Mouse (Mus musculus) heart, embryonic 14.5 days (tissue): ENCODE results near the gene Mdm2. TPM values are rescaled to one million over a fixed set of nuclear protein-coding genes. Genes with fewer than 3 reads are reported as not detected.
"Not testable (repeated sequence)": the region's sequence is repeated elsewhere in the genome, so short reads cannot be mapped to it uniquely, and the experiment has no call there.

Source experiments
- ATAC-seq: fragments of 200-750 bp; cut with Nextera tagmentation; 2 replicates; pipeline ENCODE4 v1.8.0; 2017; ENCODE audit warnings: low read depth, moderate TSS enrichment; ENCODE audit not compliant: insufficient number of reproducible peaks, insufficient read depth, low FRiP score
- H3K27ac ChIP-seq, 2 experiments: fragments of 200-500 bp in 1 of 2; fragments of 300-500 bp in 1 of 2; sonication (generic) in 1 of 2; replicated peaks in 1 of 2; 2 replicates each; pipeline ENCODE4 v1.5.1; 2012 to 2014; ENCODE audit warnings: low read depth in 2 of 2, low read length in 2 of 2, control low read depth in 1 of 2, mild to moderate bottlenecking in 1 of 2, mixed read lengths in 1 of 2; ENCODE audit not compliant: control insufficient read depth in 1 of 2, insufficient read depth in 1 of 2
- H3K27me3 ChIP-seq: fragments of 300-500 bp; sonication (generic); 2 replicates; pipeline ENCODE4 v1.6.1; 2014; ENCODE audit warnings: mild to moderate bottlenecking, low read length, control low read depth; ENCODE audit not compliant: control insufficient read depth, insufficient read depth
- H3K36me3 ChIP-seq: fragments of 300-500 bp; sonication (generic); 2 replicates; pipeline ENCODE4 v1.6.1; 2014; ENCODE audit warnings: mild to moderate bottlenecking, control low read depth, low read length, mixed read lengths; ENCODE audit not compliant: control insufficient read depth, insufficient read depth
- H3K4me1 ChIP-seq, 2 experiments: fragments of 200-500 bp in 1 of 2; fragments of 300-500 bp in 1 of 2; sonication (generic) in 1 of 2; 2 replicates each; pipeline ENCODE4 v1.6.1; 2012 to 2014; ENCODE audit warnings: low read length in 2 of 2, control low read depth in 1 of 2, mixed read lengths in 1 of 2; ENCODE audit not compliant: control insufficient read depth in 2 of 2, insufficient read depth in 2 of 2
- H3K4me2 ChIP-seq: fragments of 300-500 bp; sonication (generic); 2 replicates; pipeline ENCODE4 v1.6.1; 2014; ENCODE audit warnings: mild to moderate bottlenecking, low read length
- H3K4me3 ChIP-seq, 2 experiments: fragments of 200-500 bp in 1 of 2; fragments of 300-500 bp in 1 of 2; sonication (generic) in 1 of 2; 2 replicates each; pipeline ENCODE4 v1.5.1; 2012 to 2014; ENCODE audit warnings: low read length in 2 of 2, mild to moderate bottlenecking in 2 of 2, control low read depth in 1 of 2, low read depth in 1 of 2, moderate library complexity in 1 of 2; ENCODE audit not compliant: control insufficient read depth in 1 of 2, insufficient read depth in 1 of 2
- H3K9ac ChIP-seq: fragments of 300-500 bp; sonication (generic); 2 replicates; pipeline ENCODE4 v1.6.1; 2014; ENCODE audit warnings: mild to moderate bottlenecking, low read length
- H3K9me3 ChIP-seq: fragments of 300-500 bp; sonication (generic); 2 replicates; pipeline ENCODE4 v1.6.1; 2016; ENCODE audit warnings: low read length, control low read depth; ENCODE audit not compliant: control insufficient read depth
- whole genome bisulfite sequencing: fragments of 180-500 bp; shearing (Covaris S2); extraction: QIAGEN DNeasy Blood & Tissue Kit; methylation state at CpG from one replicate; pipeline ENCODE4 v1.1.7; 2014; 5-methylcytosine and 5-hydroxymethylcytosine counted together
- polyA plus RNA-seq: library from polyadenylated mRNA; unstranded; fragments of >200 nt; fragmentation: Nextera tagmentation; extraction: Ambion mirVana; gene quantifications from 2 replicates; pipeline ENCODE4 v1.2.1, GENCODE M21; 2014

Mdm2 gene
- 48.9 and 49.0 TPM in 2 replicates for polyA plus RNA-seq

DNA sequence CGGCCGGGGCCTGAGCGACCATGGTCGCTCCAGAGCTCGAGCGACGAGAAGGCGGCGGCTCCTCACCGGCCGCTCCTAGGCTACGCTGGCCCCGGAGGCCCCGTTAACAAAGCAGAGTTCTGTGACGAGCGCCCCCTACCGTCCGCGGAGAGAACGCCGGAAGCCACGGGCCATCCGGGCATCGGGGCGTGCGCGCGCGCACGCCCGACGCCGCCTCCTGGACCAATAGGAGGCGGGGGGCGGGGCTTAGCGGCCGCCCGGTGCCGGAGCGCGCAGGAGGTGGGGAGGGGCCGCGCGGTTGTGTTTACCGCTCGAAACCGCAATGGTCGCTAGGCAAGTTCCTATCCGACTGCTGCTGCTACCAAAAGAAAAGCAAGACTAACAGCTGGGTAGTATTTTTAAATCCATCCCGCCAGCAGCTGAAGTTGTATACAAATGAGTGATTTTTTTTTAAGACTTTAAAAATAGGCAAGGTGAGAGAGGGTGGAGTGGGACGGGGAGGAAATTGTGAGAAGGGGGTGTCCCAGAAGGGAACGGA, at the start of gene Mdm2:
Mdm2 (minus strand) TSS at position 155 of the 538 bp plus-strand sequence.
- H3K4me3 ChIP-seq: peak within 1 kb of the TSS; percentile 85 to 98
- no peaks in the 10 kb centered on the region for H3K9me3 ChIP-seq
- peaks cover 0 to 19% of the 10 kb centered on the region in 2 experiments; a peak in 3 of 4 replicates for H3K4me1 ChIP-seq
- H3K27me3 ChIP-seq: no peaks in the 10 kb centered on the region
- peak; percentile 92 for ATAC-seq
- peak within 1 kb of the TSS; percentile 100 for H3K9ac ChIP-seq
- H3K36me3 ChIP-seq: peaks cover 32% of the 10 kb centered on the region
- H3K27ac ChIP-seq: peak within 1 kb of the TSS; percentile 96 to 99
- H3K4me2 ChIP-seq: peak within 1 kb of the TSS; percentile 81
- WGBS: under 1% methylated on average over 51 of the region's 52 CpGs

DNA sequence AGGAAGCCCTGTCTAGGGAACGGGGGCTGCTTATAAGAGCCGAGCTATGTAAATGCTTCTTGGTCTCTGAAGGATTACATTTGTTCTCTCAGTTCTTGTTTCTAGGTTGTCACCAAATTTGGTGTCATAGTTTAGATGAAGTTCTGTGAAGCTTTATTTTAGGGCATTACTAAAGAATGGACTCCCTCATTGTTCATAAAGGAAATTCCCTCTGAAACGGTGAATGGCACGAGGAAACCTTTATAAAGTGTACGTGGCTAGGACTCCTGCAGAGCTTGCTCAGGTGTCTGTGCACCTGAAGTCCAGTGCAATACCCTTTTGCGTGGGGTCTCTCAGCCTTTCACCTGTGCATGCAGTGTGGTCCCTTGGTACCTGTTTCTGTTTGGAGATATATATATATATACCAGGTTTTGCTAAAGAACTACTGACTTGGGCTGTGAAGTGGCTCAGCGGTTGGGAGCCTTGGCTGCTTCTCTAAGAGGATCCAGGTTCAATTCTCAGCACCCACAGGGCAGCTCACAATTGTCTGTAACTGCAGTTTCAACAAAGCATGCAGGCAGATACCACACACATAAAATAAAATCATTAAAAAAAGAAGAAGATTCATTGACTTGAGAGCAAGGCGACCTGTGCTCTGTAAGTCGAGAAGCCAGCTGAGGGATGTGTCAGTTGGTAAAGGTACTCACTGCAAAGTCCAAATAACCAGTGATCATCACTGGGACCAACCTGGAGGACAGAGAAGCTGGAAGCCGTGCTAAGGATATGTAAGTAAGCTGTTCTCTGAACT, 49.5 kb upstream of the Mdm2 start:
- Histone ChIP-seq H3K4me1 (no peaks in the 10 kb centered on the region), H3K27ac (no peak overlapping the region), H3K9ac (no peak overlapping the region), H3K27me3 (no peaks in the 10 kb centered on the region), H3K4me2 (no peak overlapping the region), H3K36me3 (peaks cover 96% of the 10 kb centered on the region), H3K9me3 (no peaks in the 10 kb centered on the region), H3K4me3 (no peak overlapping the region)
- 91% methylated on average over 10 of the region's 10 CpGs for WGBS
- no peak for ATAC-seq

DNA sequence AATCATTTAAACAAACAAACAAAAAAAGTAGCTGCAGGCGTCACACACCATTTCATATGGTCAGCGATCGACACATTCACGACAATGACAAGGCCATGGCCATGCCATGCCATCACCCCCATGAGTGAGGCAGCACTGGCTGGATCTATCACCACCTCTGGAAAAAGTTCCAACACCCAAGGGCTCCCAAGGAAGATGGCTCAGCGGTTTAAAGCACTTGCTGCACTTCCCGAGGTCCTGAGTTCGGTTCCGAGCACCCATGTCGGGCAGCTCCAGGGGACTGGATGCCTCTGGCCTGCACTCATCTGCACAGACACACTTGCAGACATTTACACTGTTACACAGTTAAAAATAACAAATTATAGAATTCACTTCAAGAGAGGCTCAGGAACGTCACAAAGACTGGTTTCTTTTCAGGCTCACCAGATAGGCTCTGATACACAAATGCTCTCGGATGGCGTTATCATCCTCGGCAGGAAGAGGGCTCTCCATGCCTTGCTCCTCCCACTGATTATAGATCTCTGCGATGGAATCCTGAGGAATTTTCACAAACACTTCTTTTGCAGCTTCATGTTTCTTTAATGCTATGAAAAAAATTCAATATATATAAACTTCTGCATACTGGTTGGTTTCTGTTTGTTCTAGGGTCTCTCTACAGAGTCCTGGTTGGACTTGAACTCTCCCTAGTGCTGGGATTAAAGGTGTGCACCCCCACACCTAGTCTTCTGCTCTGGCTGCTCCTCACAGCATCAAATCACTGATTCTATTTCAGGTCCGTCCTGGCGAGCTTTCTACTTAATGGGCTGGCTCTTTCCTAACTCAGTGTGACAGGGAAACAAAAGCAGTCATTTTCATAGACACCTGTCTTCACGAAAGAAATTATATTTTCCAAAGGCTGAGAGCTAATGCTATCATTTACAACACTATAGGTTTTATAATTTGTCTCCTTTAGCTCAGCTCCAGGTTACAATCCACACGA, 48.5 kb upstream of the Mdm2 start:
- Histone ChIP-seq H3K4me3 (no peak overlapping the region), H3K9me3 (no peaks in the 10 kb centered on the region), H3K9ac (no peak overlapping the region), H3K27me3 (no peaks in the 10 kb centered on the region), H3K4me1 (no peaks in the 10 kb centered on the region), H3K36me3 (peaks cover 98% of the 10 kb centered on the region), H3K4me2 (no peak overlapping the region), H3K27ac (no peak overlapping the region)
- no peak for ATAC-seq
- 89% methylated on average over 18 of the region's 18 CpGs for WGBS

DNA sequence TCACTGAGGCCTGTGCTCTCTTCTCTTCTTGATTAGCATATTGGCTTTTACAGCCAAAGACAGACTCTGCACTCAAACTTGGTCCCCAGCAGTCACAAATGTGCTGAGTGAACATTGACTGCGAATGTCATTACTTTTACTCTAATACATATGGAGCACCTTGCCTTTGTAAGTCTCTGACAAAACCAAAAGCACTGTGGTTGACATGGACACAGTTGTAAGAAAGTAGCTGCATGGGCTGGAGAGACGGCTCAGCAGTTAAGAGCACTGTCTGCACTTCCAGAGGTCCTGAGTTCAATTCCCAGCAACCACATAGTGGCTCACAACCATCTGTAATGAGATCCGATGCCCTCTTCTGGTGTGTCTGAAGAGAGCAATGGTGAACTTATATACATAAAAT, 47.8 kb upstream of the Mdm2 start:
- not testable (repeated sequence) for H3K4me3 ChIP-seq, H3K4me2 ChIP-seq, H3K27ac ChIP-seq, H3K4me1 ChIP-seq, ATAC-seq, H3K9me3 ChIP-seq, H3K9ac ChIP-seq, H3K27me3 ChIP-seq
- 94% methylated on average over 3 of the region's 3 CpGs for WGBS
- H3K36me3 ChIP-seq: peaks cover 93% of the 10 kb centered on the region

DNA sequence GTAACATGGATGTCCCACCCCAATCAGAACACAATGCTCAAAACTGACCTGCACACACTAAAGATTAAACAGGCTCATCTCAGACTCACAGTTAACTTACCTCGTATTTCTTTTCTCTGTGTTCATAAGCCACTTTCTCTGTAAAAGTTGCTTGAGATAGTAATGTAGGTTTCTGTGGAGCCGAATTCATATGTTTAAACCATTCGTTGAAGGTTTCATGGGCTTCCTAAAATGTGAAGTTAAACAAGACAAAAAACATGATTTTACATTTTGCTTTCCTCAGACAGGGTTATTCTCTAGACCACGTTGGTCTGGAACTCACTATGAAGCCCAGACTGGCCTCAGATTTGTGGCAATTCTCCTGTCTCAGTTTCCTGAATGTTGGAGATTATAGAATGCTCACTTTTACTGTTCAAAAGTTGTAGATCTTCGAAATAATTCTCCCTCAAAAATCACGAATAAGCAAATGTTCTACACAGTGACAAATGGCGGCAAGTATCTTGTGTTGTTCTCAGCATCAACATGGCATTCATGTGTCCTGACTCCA, 47.3 kb upstream of the Mdm2 start:
- 95% methylated on average over 7 of the region's 7 CpGs for WGBS
- Histone ChIP-seq H3K4me1 (no peaks in the 10 kb centered on the region), H3K4me3 (no peak overlapping the region), H3K36me3 (peaks cover 94% of the 10 kb centered on the region), H3K27ac (no peak overlapping the region), H3K9me3 (no peaks in the 10 kb centered on the region), H3K4me2 (no peak overlapping the region), H3K27me3 (no peaks in the 10 kb centered on the region), H3K9ac (no peak overlapping the region)
- no peak for ATAC-seq

DNA sequence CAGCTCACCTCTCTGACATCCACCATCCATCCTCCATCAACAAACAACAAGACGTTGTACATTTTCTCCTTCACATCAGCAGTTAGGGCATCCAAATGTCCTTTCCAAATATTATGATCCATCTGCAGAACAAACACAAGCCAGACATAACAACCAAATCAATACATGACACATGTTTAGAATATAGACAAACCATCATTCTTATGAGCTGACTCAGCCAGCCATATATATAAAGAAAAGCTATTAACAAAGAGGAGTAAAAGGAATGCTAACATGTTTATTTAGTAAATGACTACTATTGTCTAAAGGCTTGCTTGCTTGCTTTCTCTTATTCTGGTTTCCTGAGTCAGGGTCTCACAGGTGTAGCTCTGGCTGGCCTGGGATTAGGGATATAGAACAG, 46.7 kb upstream of the Mdm2 start:
- WGBS: 93% methylated on average over 1 of the region's 1 CpGs

DNA sequence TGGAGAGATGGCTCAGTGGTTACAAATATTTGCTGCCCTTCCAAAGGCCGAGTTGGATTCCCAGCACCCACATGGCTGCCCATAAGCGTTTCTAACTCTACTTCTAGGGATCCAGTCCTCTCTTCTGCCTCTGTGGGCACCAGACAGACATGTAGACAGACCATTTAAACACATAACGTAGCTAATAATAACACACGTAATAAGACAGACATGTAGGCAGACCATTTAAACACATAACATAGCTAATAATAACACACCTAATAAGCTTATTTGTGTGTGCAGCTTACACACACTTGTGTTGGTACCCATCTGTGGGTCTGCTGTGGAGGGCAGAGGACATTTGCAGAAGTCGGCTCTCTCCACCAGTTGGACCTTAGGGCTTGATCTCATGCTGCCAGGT, 46.2 kb upstream of the Mdm2 start:
- no peak overlapping the region for H3K27ac ChIP-seq
- H3K4me3 ChIP-seq: no peak overlapping the region
- no peaks in the 10 kb centered on the region for H3K4me1 ChIP-seq
- H3K9ac ChIP-seq: no peak overlapping the region
- no peak for ATAC-seq
- no peaks in the 10 kb centered on the region for H3K9me3 ChIP-seq
- WGBS: 94% methylated on average over 5 of the region's 5 CpGs
- H3K4me2 ChIP-seq: no peak overlapping the region
- no peaks in the 10 kb centered on the region for H3K27me3 ChIP-seq
- peaks cover 93% of the 10 kb centered on the region for H3K36me3 ChIP-seq

More for the DNA sequence above, 46.7 kb upstream of the Mdm2 start:
- Histone ChIP-seq H3K9ac (no peak overlapping the region), H3K4me1 (no peaks in the 10 kb centered on the region), H3K4me3 (no peak overlapping the region), H3K9me3 (no peaks in the 10 kb centered on the region), H3K27me3 (no peaks in the 10 kb centered on the region), H3K36me3 (peaks cover 93% of the 10 kb centered on the region), H3K4me2 (no peak overlapping the region), H3K27ac (no peak overlapping the region)
- ATAC-seq: no peak
